In the genomic region with DNA sequence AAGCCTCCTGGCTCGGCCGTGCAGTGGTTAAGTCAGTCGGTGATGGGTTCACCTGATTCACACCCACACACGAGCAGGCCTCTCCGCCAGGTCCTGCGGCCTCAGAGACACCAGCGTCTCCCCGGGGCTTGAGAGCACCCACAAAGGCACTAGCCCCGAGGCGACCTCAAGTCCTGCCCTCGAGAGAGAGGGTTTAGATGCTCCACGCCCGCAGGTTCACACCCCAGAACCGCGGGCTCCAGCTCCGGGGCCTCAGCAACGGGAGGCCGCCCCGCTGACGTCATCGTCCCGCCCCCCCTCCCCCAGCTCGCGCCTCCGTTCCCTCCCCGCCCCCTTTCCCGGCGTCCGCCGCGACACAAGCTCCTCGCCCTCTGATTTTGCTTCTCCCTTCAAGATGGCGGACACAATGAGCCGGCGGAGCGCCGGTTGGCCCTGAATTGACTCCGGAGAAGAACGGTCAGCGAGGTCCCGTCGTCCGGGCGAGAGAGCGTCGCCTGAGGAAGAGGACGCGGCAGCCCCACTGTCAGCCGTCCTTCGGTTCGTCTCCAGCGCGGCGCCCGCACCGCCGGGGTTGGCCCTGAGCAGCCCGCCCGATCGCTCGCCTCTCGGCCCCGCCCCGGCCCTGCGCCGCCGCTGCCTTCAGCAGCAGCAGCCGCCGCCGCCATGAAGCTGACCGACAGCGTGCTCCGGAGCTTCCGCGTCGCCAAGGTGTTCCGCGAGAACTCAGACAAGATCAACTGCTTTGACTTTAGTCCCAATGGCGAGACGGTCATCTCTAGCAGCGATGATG, we compare ENCODE assay signal across 8 mouse cellular contexts. TPM values are rescaled to one million over a fixed set of nuclear protein-coding genes. Genes with fewer than 3 reads are reported as not detected.
A peak's percentile ranks its signal among the peaks of the same experiment; 100 is the strongest.
DNase-seq lines count a peak whose midpoint lies in the region; ATAC-seq lines count a peak whose summit lies in the region.

A gene (plus strand): TSS at position 373 of the 790 bp plus-strand sequence.

- ATAC-seq in common myeloid progenitor, adult 5-6 weeks (replicated peaks; ENCODE audit: low read depth, poor library complexity, severe bottlenecking) = peak; percentile 76
- ATAC-seq in megakaryocyte progenitor cell, adult 5-6 weeks (replicated peaks; ENCODE audit: poor library complexity) = peak; percentile 82

- DNase-seq in ZHBTc4 (ENCODE audit: low read depth, low spot score) = peak; percentile 97
- peak; percentile 79 to 83 for DNase-seq in gastrocnemius, adult 8-10 months (ENCODE audit: low spot score in 2 of 2)
- DNase-seq in induced T-regulatory cell, adult 2 months (ENCODE audit: low read depth) = peak; percentile 97
- DNase-seq in left cerebral cortex, adult 9 months (ENCODE audit: low spot score in 2 of 2) = peak; percentile 49 to 84
- DNase-seq in right cerebral cortex, postnatal 14 days = peak; percentile 90
- peak; percentile 78 to 89 for DNase-seq in urinary bladder, postnatal 36 days (ENCODE audit: low spot score in 2 of 2)

RNA-seq across cellular contexts. Expression of the gene that starts here (rescaled TPM):
- 82.8 and 88.2 TPM in 2 replicates for total RNA-seq in common myeloid progenitor, adult 5-6 weeks (2017)
- 10 to 100 TPM; 15.4 to 25.2 (median 18.1) TPM for total RNA-seq in gastrocnemius, adult 8-10 months (2022)
- 58.1 and 58.5 TPM in 2 replicates for total RNA-seq in megakaryocyte progenitor cell, adult 5-6 weeks (2015)
- 63.6 and 72.5 TPM in 2 replicates for total RNA-seq in megakaryocyte progenitor cell, adult 5-6 weeks (2017)

Comparison
In these comparisons a context has a peak if more than half of its experiments do, and no peak if none do; other contexts are left out.
1. Peak in every context shown above with its lines: DNase-seq and ATAC-seq.